Mouse (Mus musculus) small intestine, adult 2 months (tissue): ENCODE results near the gene Gfer.

Experiments used
- CTCF ChIP-seq: fragments of 200-500 bp; IDR thresholded peaks from 2 replicates; pipeline ENCODE4 v1.5.1; 2012; ENCODE audit warnings: low read depth, mild to moderate bottlenecking, control low read depth, inconsistent platforms, low read length, moderate library complexity, mixed read lengths; ENCODE audit not compliant: insufficient replicate concordance, insufficient read length; ENCODE audit errors: extremely low read depth
- POLR2A ChIP-seq: fragments of 200-500 bp; IDR thresholded peaks from 2 replicates; pipeline ENCODE4 v1.6.1; 2012; ENCODE audit warnings: low read depth, mild to moderate bottlenecking, control low read depth, inconsistent platforms, low read length, moderate library complexity

- TF ChIP-seq CTCF (no peak), POLR2A (no peak)
Measured at GRCm38 (mm10) chr17:24692385-24692784, 3.6 kb downstream of the Gfer start.
